Comparison of ENCODE assay signal across 8 mouse cellular contexts in the genomic region with DNA sequence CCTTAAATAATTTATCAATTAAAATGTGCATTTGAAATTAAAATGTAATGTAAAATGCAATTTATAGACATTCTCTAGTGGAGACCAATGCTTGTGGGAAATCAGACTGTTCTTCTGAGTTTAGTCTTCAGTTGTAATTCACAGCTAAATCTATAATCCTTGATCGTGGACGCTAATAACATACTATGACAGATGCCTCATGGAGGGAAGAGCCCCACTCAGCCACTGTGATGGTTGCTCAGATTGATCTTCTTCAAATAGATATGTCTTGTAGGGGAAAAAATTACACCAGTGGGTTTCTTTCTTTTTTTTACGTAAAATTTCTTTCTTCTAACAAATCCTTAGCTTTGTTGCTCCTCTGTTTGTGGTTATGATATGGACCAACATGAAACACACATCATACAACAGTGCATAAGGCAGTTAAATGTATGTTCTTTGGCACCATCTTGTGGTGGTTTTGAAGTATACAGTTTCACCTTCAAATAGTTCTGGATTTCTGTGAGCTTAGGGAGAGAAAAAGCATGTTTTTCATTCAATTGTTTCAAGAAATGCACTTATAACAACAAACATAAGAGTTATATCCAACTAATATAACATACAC.
DNase-seq lines count a peak whose midpoint lies in the region; ATAC-seq and TF ChIP-seq lines count a peak whose summit lies in the region.

No protein-coding gene starts in this region.

- no peaks in the 10 kb centered on the region for H3K4me1 ChIP-seq in hindbrain, embryonic 11.5 days (replicated peaks; ENCODE audit: control insufficient read depth, insufficient read depth, low read length)
- no peaks in the 10 kb centered on the region for H3K4me1 ChIP-seq in hindbrain, embryonic 10.5 days (replicated peaks)
- H3K4me1 ChIP-seq in hindbrain, postnatal 0 days (ENCODE audit: insufficient read depth, low read length) = no peaks in the 10 kb centered on the region

- no peak overlapping the region for H3K4me3 ChIP-seq in hindbrain, embryonic 11.5 days (ENCODE audit: low read depth, low read length)
- no peak overlapping the region for H3K4me3 ChIP-seq in hindbrain, embryonic 10.5 days
- H3K4me3 ChIP-seq in hindbrain, postnatal 0 days (ENCODE audit: low read length) = no peak overlapping the region

- no peak overlapping the region for H3K4me2 ChIP-seq in hindbrain, embryonic 11.5 days (replicated peaks; ENCODE audit: low read depth, low read length)
- no peak overlapping the region for H3K4me2 ChIP-seq in hindbrain, postnatal 0 days (ENCODE audit: low read depth, low read length)

- peak; percentile 86 for ATAC-seq in hindbrain, embryonic 11.5 days (ENCODE audit: low FRiP score)
- peak; percentile 89 for ATAC-seq in hindbrain, postnatal 0 days
- no peak for ATAC-seq in megakaryocyte progenitor cell, adult 5-6 weeks (replicated peaks; ENCODE audit: poor library complexity)

- H3K9me3 ChIP-seq in hindbrain, embryonic 11.5 days (ENCODE audit: control insufficient read depth, low read length) = no peaks in the 10 kb centered on the region
- H3K9me3 ChIP-seq in hindbrain, embryonic 10.5 days = no peaks in the 10 kb centered on the region
- no peaks in the 10 kb centered on the region for H3K9me3 ChIP-seq in hindbrain, postnatal 0 days (ENCODE audit: low read length)

- H3K27ac ChIP-seq in hindbrain, embryonic 11.5 days (ENCODE audit: low read depth, low read length) = no peak overlapping the region
- no peak overlapping the region for H3K27ac ChIP-seq in hindbrain, embryonic 10.5 days
- H3K27ac ChIP-seq in hindbrain, postnatal 0 days = no peak overlapping the region

- no peaks in the 10 kb centered on the region for H3K27me3 ChIP-seq in hindbrain, embryonic 11.5 days (ENCODE audit: control insufficient read depth, insufficient read depth, low read length)
- H3K27me3 ChIP-seq in hindbrain, embryonic 10.5 days (ENCODE audit: insufficient read depth, poor library complexity, severe bottlenecking) = no peaks in the 10 kb centered on the region
- no peaks in the 10 kb centered on the region for H3K27me3 ChIP-seq in hindbrain, postnatal 0 days (ENCODE audit: insufficient read depth, low read length)

- no peak overlapping the region for H3K9ac ChIP-seq in hindbrain, embryonic 11.5 days (ENCODE audit: low read depth, low read length)
- no peak overlapping the region for H3K9ac ChIP-seq in hindbrain, postnatal 0 days (replicated peaks; ENCODE audit: low read length)

- 67% methylated on average over 3 of the region's 3 CpGs for WGBS in hindbrain, embryonic 11.5 days
- WGBS in hindbrain, embryonic 10.5 days = 62% methylated on average over 3 of the region's 3 CpGs
- 46% methylated on average over 3 of the region's 3 CpGs for WGBS in hindbrain, postnatal 0 days

- DNase-seq in hindbrain, embryonic 11.5 days (ENCODE audit: low spot score) = peak; percentile 61
- no peak for DNase-seq in hindbrain, embryonic 10.5 days (ENCODE audit: low spot score)
- peak; percentile 3 for DNase-seq in 3134 (ENCODE audit: extremely low read depth, insufficient read length, low spot score)
- peak; percentile 37 for DNase-seq in ZHBTc4 (ENCODE audit: low read depth, low spot score)
- DNase-seq in hindbrain, postnatal 0 days (ENCODE audit: low spot score) = peak; percentile 88
- DNase-seq in thymus, postnatal 25 days = no peak
- DNase-seq in adrenal gland, postnatal 25 days = no peak

- no peaks in the 10 kb centered on the region for H3K36me3 ChIP-seq in hindbrain, embryonic 11.5 days (ENCODE audit: control insufficient read depth, insufficient read depth, low read length)
- no peaks in the 10 kb centered on the region for H3K36me3 ChIP-seq in hindbrain, embryonic 10.5 days
- no peaks in the 10 kb centered on the region for H3K36me3 ChIP-seq in hindbrain, postnatal 0 days (ENCODE audit: insufficient read depth, low read length)

- TF ChIP-seq CTCF in hindbrain, postnatal 0 days (IDR thresholded peaks at IDR 0.05; ENCODE audit: low read depth) = peak; percentile 77

Comparison
In these comparisons a context has a peak if more than half of its experiments do, and no peak if none do; other contexts are left out.
1. DNase-seq: peak in hindbrain, embryonic 11.5 days (single experiment), 3134 (single experiment), ZHBTc4 (single experiment) and hindbrain, postnatal 0 days (single experiment); none in hindbrain, embryonic 10.5 days (single experiment), thymus, postnatal 25 days (single experiment) and adrenal gland, postnatal 25 days (single experiment).